Mouse (Mus musculus): ENCODE measurements around the gene Prickle1. TPM values are rescaled to one million over a fixed set of nuclear protein-coding genes. Genes with fewer than 3 reads are reported as not detected.

Gene Prickle1
- total and polyA plus RNA-seq, 3 experiments, result 0.64 to 1.8 (median 1.7) TPM

- Histone ChIP-seq H3K9me3 (replicated peaks; ENCODE audit: low read length) (no peaks in the 10 kb centered on the region), H3K9ac (ENCODE audit: insufficient read depth, low read depth) (no peak overlapping the region), H3K4me1 (ENCODE audit: control insufficient read depth in 1 of 2, insufficient read depth in 2 of 2) (peaks cover 11 to 48% of the 10 kb centered on the region in 2 experiments; a peak in 3 of 4 replicates), H3K79me2 (replicated peaks; ENCODE audit: control insufficient read depth, extremely low read depth, insufficient read depth, poor library complexity, severe bottlenecking) (no peaks in the 10 kb centered on the region), H3K36me3 (replicated peaks in 1 of 2; ENCODE audit: control insufficient read depth in 1 of 2, insufficient read depth in 1 of 2, low read length in 1 of 2) (no peaks in the 10 kb centered on the region), H3K4me2 (ENCODE audit: insufficient read depth, low read depth, poor library complexity, severe bottlenecking) (no peak overlapping the region), H3K27ac (ENCODE audit: insufficient read depth, low read depth) (no peak overlapping the region), H3K27me3 (replicated peaks) (peaks cover 6% of the 10 kb centered on the region), H3K4me3 (replicated peaks in 1 of 3; ENCODE audit: low read depth in 2 of 3, low read length in 2 of 3, poor library complexity in 1 of 3) (no peak overlapping the region)
- DNase-seq (ENCODE audit: extremely low read depth), result no peak
- dilution Hi-C loops (cut with MboI; ENCODE audit: extremely low pct_ligation_motif_present, extremely low pct_unique_long_range_greater_than_20kb, low sequenced_read_pairs), result no loop called here
- in situ Hi-C loops (cut with MboI; ENCODE audit: low pct_ligation_motif_present, low pct_unique_long_range_greater_than_20kb, low sequenced_read_pairs), result loop anchor here (10.0 kb wide), 2 partner anchors 59 to 199 kb away; no protein-coding TSS in a partner anchor
- TF ChIP-seq CHD2 (IDR thresholded peaks at IDR 0.05; ENCODE audit: low read length) (no peak), USF2 (conservative IDR thresholded peaks at IDR 0.05; ENCODE audit: low read depth, low read length) (no peak), ZMIZ1 (IDR thresholded peaks at IDR 0.05; ENCODE audit: low read depth, low read length) (no peak), ZNF384 (IDR thresholded peaks at IDR 0.05; ENCODE audit: low read depth, low read length) (no peak), MXI1 (IDR thresholded peaks at IDR 0.05; ENCODE audit: low read depth, low read length) (no peak), E2F4 (IDR thresholded peaks at IDR 0.05; ENCODE audit: insufficient replicate concordance, low read depth, low read length) (no peak), MEF2A (IDR thresholded peaks at IDR 0.05; ENCODE audit: borderline replicate concordance, low read depth, low read length) (no peak), CTCF (conservative IDR thresholded peaks at IDR 0.05 in 1 of 2, IDR thresholded peaks at IDR 0.05 in 1 of 2; ENCODE audit: low read depth in 2 of 2, low read length in 2 of 2) (no peak), SMC3 (IDR thresholded peaks at IDR 0.05; ENCODE audit: low read depth, low read length) (no peak), POLR2AphosphoS2 (IDR thresholded peaks at IDR 0.05; ENCODE audit: low read depth, low read length) (no peak)
Observed at GRCm38 (mm10) chr15:93515316-93515715, 80.4 kb downstream of the Prickle1 start.

- dilution Hi-C loops (cut with MboI; ENCODE audit: extremely low pct_ligation_motif_present, extremely low pct_unique_long_range_greater_than_20kb, low sequenced_read_pairs), result no loop called here
- peak; percentile 52 for DNase-seq (ENCODE audit: extremely low read depth)
- Histone ChIP-seq H3K4me1 (ENCODE audit: control insufficient read depth in 1 of 2, insufficient read depth in 2 of 2) (peaks cover 11 to 43% of the 10 kb centered on the region in 2 experiments; a peak in 3 of 4 replicates), H3K36me3 (replicated peaks in 1 of 2; ENCODE audit: control insufficient read depth in 1 of 2, insufficient read depth in 1 of 2, low read length in 1 of 2) (peaks cover 0 to 4% of the 10 kb centered on the region in 2 experiments), H3K9ac (ENCODE audit: insufficient read depth, low read depth) (peak overlapping the region; percentile 48), H3K9me3 (replicated peaks; ENCODE audit: low read length) (no peaks in the 10 kb centered on the region), H3K27ac (ENCODE audit: insufficient read depth, low read depth) (no peak overlapping the region), H3K79me2 (replicated peaks; ENCODE audit: control insufficient read depth, extremely low read depth, insufficient read depth, poor library complexity, severe bottlenecking) (no peaks in the 10 kb centered on the region), H3K4me3 (replicated peaks in 1 of 3; ENCODE audit: low read depth in 2 of 3, low read length in 2 of 3, poor library complexity in 1 of 3) (peak overlapping the region in 1 of 3 experiments; percentile 25), H3K27me3 (replicated peaks) (no peaks in the 10 kb centered on the region), H3K4me2 (ENCODE audit: insufficient read depth, low read depth, poor library complexity, severe bottlenecking) (peak overlapping the region; percentile 23)
- TF ChIP-seq CHD2 (IDR thresholded peaks at IDR 0.05; ENCODE audit: low read length) (0 out of 2 replicates have a peak, but pooled peaks have one; percentile 12), ETS1 (conservative IDR thresholded peaks at IDR 0.05; ENCODE audit: low read depth, low read length) (no peak), MXI1 (IDR thresholded peaks at IDR 0.05; ENCODE audit: low read depth, low read length) (peak; percentile 41; the same call in 1 of the 2 replicates), TCF12 (IDR thresholded peaks at IDR 0.05; ENCODE audit: low read depth, low read length) (no peak), MAX (IDR thresholded peaks at IDR 0.05; ENCODE audit: low read length) (0 out of 2 replicates have a peak, but pooled peaks have one; percentile 39), EP300 (IDR thresholded peaks at IDR 0.05; ENCODE audit: low read length) (peak; percentile 26; the same call in 1 of the 2 replicates), SIN3A (IDR thresholded peaks at IDR 0.05; ENCODE audit: low read length) (peak; percentile 68; the same call in 1 of the 2 replicates), E2F4 (IDR thresholded peaks at IDR 0.05; ENCODE audit: insufficient replicate concordance, low read depth, low read length) (no peak), MAFK (IDR thresholded peaks at IDR 0.05; ENCODE audit: insufficient replicate concordance, low read length) (peak; percentile 94), RAD21 (IDR thresholded peaks at IDR 0.05; ENCODE audit: low read depth, low read length) (no peak), MAZ (IDR thresholded peaks at IDR 0.05; ENCODE audit: low read depth, low read length) (peak; percentile 26; the same call in 1 of the 2 replicates)
- in situ Hi-C loops (cut with MboI; ENCODE audit: low pct_ligation_motif_present, low pct_unique_long_range_greater_than_20kb, low sequenced_read_pairs), result loop anchor here (10.0 kb wide), 2 partner anchors 61 to 201 kb away; no protein-coding TSS in a partner anchor
Observed at GRCm38 (mm10) chr15:93513939-93514341, 81.8 kb downstream of the Prickle1 start.
